Mouse (Mus musculus) CH12.LX (cell line): Measurements from ENCODE around the gene Slc4a8. TPM values are rescaled to one million over a fixed set of nuclear protein-coding genes. Genes with fewer than 3 reads are reported as not detected.

Source experiments
- DNase-seq: peaks from one replicate; pipeline ENCODE4 v3.0.0-alpha.2; 2013; ENCODE audit errors: extremely low read depth
- H3K27ac ChIP-seq: 2 replicates; pipeline ENCODE4 v1.5.1; 2012; ENCODE audit warnings: low read depth, mild to moderate bottlenecking, control low read depth, moderate library complexity; ENCODE audit not compliant: insufficient read depth
- H3K27me3 ChIP-seq: replicated peaks from 2 replicates; pipeline ENCODE3; 2012; ENCODE audit warnings: inconsistent platforms
- H3K36me3 ChIP-seq, 2 experiments: replicated peaks in 1 of 2; 2 replicates each; pipeline versions ENCODE3 to v1.6.1; 2012; ENCODE audit warnings: inconsistent platforms in 1 of 2, low read length in 1 of 2, mild to moderate bottlenecking in 1 of 2, mixed read lengths in 1 of 2, moderate library complexity in 1 of 2; ENCODE audit not compliant: control insufficient read depth in 1 of 2, insufficient read depth in 1 of 2
- H3K4me1 ChIP-seq, 2 experiments: 2 replicates each; pipeline ENCODE4 v1.6.1; 2012; ENCODE audit warnings: inconsistent platforms in 1 of 2, moderate library complexity in 1 of 2; ENCODE audit not compliant: insufficient read depth in 2 of 2, control insufficient read depth in 1 of 2
- H3K4me2 ChIP-seq: 2 replicates; pipeline ENCODE4 v1.6.1; 2012; ENCODE audit warnings: low read depth, mild to moderate bottlenecking, control low read depth; ENCODE audit not compliant: poor library complexity, insufficient read depth, severe bottlenecking
- H3K4me3 ChIP-seq, 3 experiments: fragments of 150-350 bp in 1 of 3; sonication (generic) in 1 of 3; replicated peaks in 1 of 3; 2 replicates each; pipeline versions ENCODE3 to v1.5.1; 2011 to 2012; ENCODE audit warnings: low read depth in 2 of 3, low read length in 2 of 3, mild to moderate bottlenecking in 2 of 3, moderate library complexity in 2 of 3, control low read depth in 1 of 3, improper control_type of control experiment in 1 of 3, inconsistent platforms in 1 of 3, mixed read lengths in 1 of 3; ENCODE audit not compliant: poor library complexity in 1 of 3
- H3K79me2 ChIP-seq: replicated peaks from 2 replicates; pipeline ENCODE4 v1.6.1; 2012; ENCODE audit warnings: mild to moderate bottlenecking, moderate library complexity; ENCODE audit not compliant: control insufficient read depth, poor library complexity, insufficient read depth, severe bottlenecking; ENCODE audit errors: extremely low read depth
- H3K9ac ChIP-seq: 2 replicates; pipeline ENCODE4 v1.6.1; 2012; ENCODE audit warnings: low read depth, mild to moderate bottlenecking, control low read depth, moderate library complexity; ENCODE audit not compliant: insufficient read depth
- H3K9me3 ChIP-seq: replicated peaks from 2 replicates; pipeline ENCODE3; 2012; ENCODE audit warnings: low read length, inconsistent platforms, mixed read lengths
- BHLHE40 ChIP-seq: IDR thresholded peaks from 2 replicates; pipeline ENCODE4 v1.6.1; 2011; ENCODE audit warnings: mild to moderate bottlenecking, low read depth, low read length, improper control_type of control experiment
- CTCF ChIP-seq, 2 experiments: IDR thresholded peaks in 1 of 2; conservative IDR thresholded peaks in 1 of 2; 2 replicates each; pipeline ENCODE4 v1.5.1; 2011 to 2012; ENCODE audit warnings: low read depth in 2 of 2, low read length in 2 of 2, improper control_type of control experiment in 1 of 2, inconsistent platforms in 1 of 2, mild to moderate bottlenecking in 1 of 2, moderate library complexity in 1 of 2
- E2F4 ChIP-seq: IDR thresholded peaks from 2 replicates; pipeline ENCODE4 v1.6.1; 2011; ENCODE audit warnings: low read depth, low read length, improper control_type of control experiment; ENCODE audit not compliant: insufficient replicate concordance
- HCFC1 ChIP-seq: IDR thresholded peaks from 2 replicates; pipeline ENCODE4 v1.6.1; 2012; ENCODE audit warnings: low read depth, mild to moderate bottlenecking, inconsistent platforms, low read length, improper control_type of control experiment
- IRF4 ChIP-seq: IDR thresholded peaks from 2 replicates; pipeline ENCODE4 v1.6.1; 2014; ENCODE audit warnings: low read depth, mild to moderate bottlenecking, inconsistent platforms, low read length, improper control_type of control experiment
- KAT2A ChIP-seq: IDR thresholded peaks from 2 replicates; pipeline ENCODE4 v1.6.1; 2012; ENCODE audit warnings: low read length, improper control_type of control experiment, inconsistent platforms; ENCODE audit not compliant: insufficient replicate concordance
- MAFK ChIP-seq: IDR thresholded peaks from 2 replicates; pipeline ENCODE4 v1.6.1; 2011; ENCODE audit warnings: low read length, improper control_type of control experiment; ENCODE audit not compliant: insufficient replicate concordance
- MAX ChIP-seq: IDR thresholded peaks from 2 replicates; pipeline ENCODE4 v1.6.1; 2011; ENCODE audit warnings: low read length, improper control_type of control experiment
- MEF2A ChIP-seq: IDR thresholded peaks from 2 replicates; pipeline ENCODE4 v1.6.1; 2014; ENCODE audit warnings: low read depth, mild to moderate bottlenecking, inconsistent platforms, low read length, improper control_type of control experiment, borderline replicate concordance
- MXI1 ChIP-seq: IDR thresholded peaks from 2 replicates; pipeline ENCODE4 v1.6.1; 2011; ENCODE audit warnings: mild to moderate bottlenecking, low read depth, low read length, improper control_type of control experiment
- NELFE ChIP-seq: IDR thresholded peaks from 2 replicates; pipeline ENCODE4 v1.6.1; 2011; ENCODE audit warnings: low read depth, low read length, improper control_type of control experiment
- NRF1 ChIP-seq: IDR thresholded peaks from 2 replicates; pipeline ENCODE4 v1.6.1; 2014; ENCODE audit warnings: low read depth, mild to moderate bottlenecking, inconsistent platforms, low read length, improper control_type of control experiment, moderate library complexity
- PAX5 ChIP-seq: IDR thresholded peaks from 2 replicates; pipeline ENCODE4 v1.6.1; 2012; ENCODE audit warnings: low read length, inconsistent platforms, mixed read lengths
- POLR2A ChIP-seq: IDR thresholded peaks from 2 replicates; pipeline ENCODE4 v1.6.1; 2011; ENCODE audit warnings: low read depth, mild to moderate bottlenecking, improper control_type of control experiment, low read length
- POLR2AphosphoS2 ChIP-seq: IDR thresholded peaks from 2 replicates; pipeline ENCODE4 v1.6.1; 2011; ENCODE audit warnings: low read depth, low read length, improper control_type of control experiment
- RAD21 ChIP-seq: IDR thresholded peaks from 2 replicates; pipeline ENCODE4 v1.6.1; 2011; ENCODE audit warnings: low read depth, mild to moderate bottlenecking, low read length, improper control_type of control experiment, moderate library complexity
- RCOR1 ChIP-seq: conservative IDR thresholded peaks from 2 replicates; pipeline ENCODE4 v1.6.1; 2012; ENCODE audit warnings: low read depth, mild to moderate bottlenecking, inconsistent platforms, low read length, improper control_type of control experiment
- SIN3A ChIP-seq: IDR thresholded peaks from 2 replicates; pipeline ENCODE4 v1.6.1; 2012; ENCODE audit warnings: low read length, improper control_type of control experiment, inconsistent platforms
- SMC3 ChIP-seq: IDR thresholded peaks from 2 replicates; pipeline ENCODE4 v1.6.1; 2011; ENCODE audit warnings: low read depth, low read length, improper control_type of control experiment
- TBP ChIP-seq: conservative IDR thresholded peaks from 2 replicates; pipeline ENCODE4 v1.6.1; 2011; ENCODE audit warnings: low read depth, low read length, improper control_type of control experiment
- TCF12 ChIP-seq: IDR thresholded peaks from 2 replicates; pipeline ENCODE4 v1.6.1; 2014; ENCODE audit warnings: low read depth, mild to moderate bottlenecking, inconsistent platforms, low read length, improper control_type of control experiment
- UBTF ChIP-seq: IDR thresholded peaks from 2 replicates; pipeline ENCODE4 v1.6.1; 2012; ENCODE audit warnings: low read depth, mild to moderate bottlenecking, inconsistent platforms, low read length, improper control_type of control experiment, moderate library complexity
- USF2 ChIP-seq: conservative IDR thresholded peaks from 2 replicates; pipeline ENCODE4 v1.6.1; 2011; ENCODE audit warnings: low read depth, low read length, improper control_type of control experiment
- ZKSCAN1 ChIP-seq: IDR thresholded peaks from 2 replicates; pipeline ENCODE4 v1.6.1; 2012; ENCODE audit warnings: low read depth, inconsistent platforms, low read length, improper control_type of control experiment, borderline replicate concordance
- ZMIZ1 ChIP-seq: IDR thresholded peaks from 2 replicates; pipeline ENCODE4 v1.6.1; 2012; ENCODE audit warnings: low read depth, mild to moderate bottlenecking, inconsistent platforms, low read length, improper control_type of control experiment
- ZNF384 ChIP-seq: IDR thresholded peaks from 2 replicates; pipeline ENCODE4 v1.6.1; 2012; ENCODE audit warnings: low read depth, low read length, improper control_type of control experiment, inconsistent platforms
- dilution Hi-C: fragments of 300-500 bp; cut with MboI; formaldehyde crosslinking; loops from 2 replicates; pipeline ENCODE4 v1.14.3; 2020; ENCODE audit warnings: low sequenced_read_pairs; ENCODE audit not compliant: extremely low pct_unique_long_range_greater_than_20kb, extremely low pct_ligation_motif_present
- in situ Hi-C: fragments of 300-500 bp; cut with MboI; formaldehyde crosslinking; loops from 3 replicates; pipeline ENCODE4 v1.14.3; 2019; ENCODE audit warnings: low sequenced_read_pairs, low pct_ligation_motif_present, low pct_unique_long_range_greater_than_20kb, mixed read lengths
- polyA plus RNA-seq: library from polyadenylated mRNA; unstranded; fragments of >175 nt; gene quantifications from 2 replicates; pipeline ENCODE4 v1.2.1, GENCODE M21; 2012; ENCODE audit warnings: low read depth; ENCODE audit not compliant: insufficient read length
- total RNA-seq, 2 experiments: library from RNA; depleted of rRNA; stranded (reverse); fragments of 300-350 nt in 1 of 2; fragments of >200 nt in 1 of 2; gene quantifications; 2 replicates each; pipeline ENCODE4 v1.2.3; 2012 to 2014

Gene Slc4a8
- total and polyA plus RNA-seq, 3 experiments = 4.7 to 9.6 (median 5.1) TPM

DNA sequence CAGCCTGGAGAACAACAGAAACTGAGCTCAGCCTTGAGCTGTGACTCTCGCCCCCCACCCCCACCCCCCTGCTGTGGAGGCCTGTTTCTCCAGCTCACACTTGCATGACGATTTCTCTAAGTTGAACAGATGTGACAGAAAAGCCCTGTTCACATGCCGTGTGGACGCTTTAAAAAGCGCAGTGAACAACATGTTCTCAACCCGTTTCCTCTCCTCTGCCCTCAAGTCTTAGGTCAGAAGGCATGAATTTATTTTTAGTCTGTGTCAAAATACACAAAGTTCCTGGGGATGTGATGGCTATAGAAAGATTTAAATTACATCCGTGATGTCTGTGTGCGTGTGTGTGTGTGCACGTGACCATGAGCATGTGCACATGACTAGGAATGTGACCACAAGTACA, 46.9 kb downstream of the Slc4a8 start:
- in situ Hi-C loops (no loop called here), dilution Hi-C loops (no loop called here)
- Histone ChIP-seq H3K9ac (no peak overlapping the region), H3K9me3 (no peaks in the 10 kb centered on the region), H3K27ac (no peak overlapping the region), H3K4me1 (no peaks in the 10 kb centered on the region), H3K79me2 (no peaks in the 10 kb centered on the region), H3K4me2 (no peak overlapping the region), H3K36me3 (peaks cover 0 to 17% of the 10 kb centered on the region in 2 experiments), H3K4me3 (no peak overlapping the region), H3K27me3 (no peaks in the 10 kb centered on the region)
- no peak for TF ChIP-seq USF2
- TF ChIP-seq E2F4 = no peak
- TF ChIP-seq HCFC1 = no peak
- no peak for TF ChIP-seq IRF4
- no peak for TF ChIP-seq SMC3
- TF ChIP-seq POLR2AphosphoS2 = no peak
- TF ChIP-seq BHLHE40 = no peak
- TF ChIP-seq KAT2A = no peak
- no peak for DNase-seq

GRCm38 (mm10) chr15:100810243-100810642, 48.7 kb downstream of the Slc4a8 start:
- in situ Hi-C loops (no loop called here), dilution Hi-C loops (no loop called here)
- Histone ChIP-seq H3K4me2 (no peak overlapping the region), H3K27me3 (no peaks in the 10 kb centered on the region), H3K4me1 (no peaks in the 10 kb centered on the region), H3K79me2 (no peaks in the 10 kb centered on the region), H3K27ac (no peak overlapping the region), H3K9me3 (no peaks in the 10 kb centered on the region), H3K9ac (no peak overlapping the region), H3K36me3 (peaks cover 0 to 17% of the 10 kb centered on the region in 2 experiments), H3K4me3 (no peak overlapping the region)
- no peak for DNase-seq
- no peak for TF ChIP-seq MXI1
- no peak for TF ChIP-seq PAX5
- TF ChIP-seq USF2 = no peak
- no peak for TF ChIP-seq NELFE
- TF ChIP-seq ZNF384 = no peak
- no peak for TF ChIP-seq MEF2A
- TF ChIP-seq ZMIZ1 = no peak

DNA sequence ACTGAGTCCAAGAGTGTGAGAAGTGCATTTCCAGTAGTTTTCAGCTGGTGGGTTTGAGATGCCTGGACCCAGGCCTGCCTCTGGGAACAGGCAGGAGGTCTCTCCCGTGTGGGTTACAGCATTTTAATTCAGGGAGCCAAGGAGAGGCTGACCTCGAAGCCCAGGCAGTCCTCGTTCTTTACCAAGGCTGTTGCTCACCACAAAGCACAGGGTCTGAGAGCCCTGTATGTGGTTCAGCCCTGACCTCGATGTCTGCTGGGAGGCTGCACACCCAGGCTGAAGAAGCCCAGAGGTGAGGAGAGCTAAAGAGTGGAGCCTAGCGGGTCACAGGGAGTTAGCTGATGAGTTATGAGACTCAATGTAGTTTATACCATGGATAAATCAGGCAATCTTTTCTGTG, 52.0 kb downstream of the Slc4a8 start:
- dilution Hi-C loops = no loop called here
- Histone ChIP-seq H3K9ac (no peak overlapping the region), H3K79me2 (no peaks in the 10 kb centered on the region), H3K4me2 (no peak overlapping the region), H3K27me3 (peaks cover 1% of the 10 kb centered on the region), H3K9me3 (no peaks in the 10 kb centered on the region), H3K4me3 (no peak overlapping the region), H3K4me1 (no peaks in the 10 kb centered on the region), H3K36me3 (peaks cover 0 to 6% of the 10 kb centered on the region in 2 experiments), H3K27ac (no peak overlapping the region)
- in situ Hi-C loops = no loop called here
- TF ChIP-seq MAX = no peak
- no peak for TF ChIP-seq ZKSCAN1
- no peak for TF ChIP-seq RAD21
- TF ChIP-seq NRF1 = no peak
- TF ChIP-seq MAFK = no peak
- TF ChIP-seq CTCF (conservative IDR thresholded peaks at IDR 0.05 in 1 of 2, IDR thresholded peaks at IDR 0.05 in 1 of 2; ENCODE audit: low read depth in 2 of 2, low read length in 2 of 2) = no peak
- no peak for TF ChIP-seq PAX5
- no peak for TF ChIP-seq SIN3A
- TF ChIP-seq RCOR1 = no peak
- TF ChIP-seq POLR2A = no peak
- TF ChIP-seq POLR2AphosphoS2 = no peak
- TF ChIP-seq TCF12 = no peak
- TF ChIP-seq UBTF = no peak
- no peak for TF ChIP-seq MXI1
- TF ChIP-seq ZNF384 = no peak
- no peak for TF ChIP-seq TBP
- no peak for TF ChIP-seq HCFC1
- TF ChIP-seq KAT2A = no peak
- no peak for DNase-seq
